Mouse (Mus musculus) midbrain, embryonic 10.5 days (tissue): ENCODE data around the gene Dnm3. TPM values are rescaled to one million over a fixed set of nuclear protein-coding genes. Genes with fewer than 3 reads are reported as not detected.

ENCODE experiments used
- DNase-seq: peaks from one replicate; pipeline ENCODE4 v3.0.0-alpha.2; 2017; ENCODE audit warnings: low spot score
- H3K27ac ChIP-seq: fragments of 300-500 bp; sonication (generic); replicated peaks from 2 replicates; pipeline ENCODE4 v1.5.1; 2016; ENCODE audit warnings: mild to moderate bottlenecking
- H3K27me3 ChIP-seq: fragments of 300-500 bp; sonication (generic); 2 replicates; pipeline ENCODE4 v1.6.1; 2016; ENCODE audit warnings: low read depth, mild to moderate bottlenecking; ENCODE audit not compliant: poor library complexity, severe bottlenecking
- H3K36me3 ChIP-seq: fragments of 300-500 bp; sonication (generic); 2 replicates; pipeline ENCODE4 v1.6.1; 2016; ENCODE audit warnings: mild to moderate bottlenecking, moderate library complexity
- H3K4me1 ChIP-seq: fragments of 300-500 bp; sonication (generic); 2 replicates; pipeline ENCODE4 v1.6.1; 2016
- H3K4me3 ChIP-seq: fragments of 300-500 bp; sonication (generic); 2 replicates; pipeline ENCODE4 v1.5.1; 2016; ENCODE audit warnings: mild to moderate bottlenecking, moderate library complexity
- H3K9me3 ChIP-seq: fragments of 300-500 bp; sonication (generic); replicated peaks from 2 replicates; pipeline ENCODE4 v1.6.1; 2016; ENCODE audit warnings: mild to moderate bottlenecking
- WGBS: fragments of 180-500 bp; shearing (Covaris S2); methylation state at CpG from one replicate; pipeline ENCODE4 v1.1.7; 2016; 5-methylcytosine and 5-hydroxymethylcytosine counted together
- polyA plus RNA-seq: library from polyadenylated mRNA; unstranded; fragments of >200 nt; fragmentation: Nextera tagmentation; extraction: Ambion mirVana; gene quantifications from 2 replicates; pipeline ENCODE4 v1.2.1, GENCODE M21; 2016

Dnm3 gene
- polyA plus RNA-seq, 1 experiment from 2014 or later = 2.3 TPM

- H3K27me3 ChIP-seq = no peaks in the 10 kb centered on the region
- no peak for DNase-seq
- H3K4me3 ChIP-seq = no peak overlapping the region
- no peaks in the 10 kb centered on the region; the same call in 1 of the 2 replicates for H3K4me1 ChIP-seq
- no peaks in the 10 kb centered on the region for H3K36me3 ChIP-seq
- 69% methylated on average over 3 of the region's 3 CpGs for WGBS
- H3K9me3 ChIP-seq = no peaks in the 10 kb centered on the region
- no peak overlapping the region for H3K27ac ChIP-seq
Measured at GRCm38 (mm10) chr1:162124396-162124795, 353.4 kb downstream of the Dnm3 start.

GRCm38 (mm10) chr1:162121441-162122200, 356.2 kb downstream of the Dnm3 start:
- Histone ChIP-seq H3K36me3 (no peaks in the 10 kb centered on the region), H3K4me3 (no peak overlapping the region), H3K9me3 (no peaks in the 10 kb centered on the region), H3K4me1 (no peaks in the 10 kb centered on the region; the same call in 1 of the 2 replicates), H3K27me3 (no peaks in the 10 kb centered on the region), H3K27ac (no peak overlapping the region)
- whole genome bisulfite sequencing = 85% methylated on average over 7 of the region's 7 CpGs
- no peak for DNase-seq

GRCm38 (mm10) chr1:162109437-162109813, 368.4 kb downstream of the Dnm3 start:
- Histone ChIP-seq H3K9me3 (no peaks in the 10 kb centered on the region), H3K36me3 (no peaks in the 10 kb centered on the region), H3K27ac (peak overlapping the region; percentile 67), H3K4me3 (no peak overlapping the region), H3K27me3 (no peaks in the 10 kb centered on the region), H3K4me1 (peaks cover 21% of the 10 kb centered on the region)
- no peak for DNase-seq
- 69% methylated on average over 7 of the region's 7 CpGs for WGBS

GRCm38 (mm10) chr1:162108726-162109436, 369.0 kb downstream of the Dnm3 start:
- Histone ChIP-seq H3K9me3 (no peaks in the 10 kb centered on the region), H3K27ac (peak overlapping the region; percentile 67), H3K4me3 (no peak overlapping the region), H3K27me3 (no peaks in the 10 kb centered on the region), H3K4me1 (peaks cover 21% of the 10 kb centered on the region), H3K36me3 (no peaks in the 10 kb centered on the region)
- DNase-seq = peak; percentile 21
- WGBS = 51% methylated on average over 6 of the region's 6 CpGs

- DNase-seq = peak; percentile 34
Measured at GRCm38 (mm10) chr1:162108181-162108671, 369.6 kb downstream of the Dnm3 start.

GRCm38 (mm10) chr1:162107011-162107606, 370.7 kb downstream of the Dnm3 start:
- no peaks in the 10 kb centered on the region for H3K36me3 ChIP-seq
- WGBS = 86% methylated on average over 4 of the region's 4 CpGs
- no peaks in the 10 kb centered on the region for H3K27me3 ChIP-seq
- no peak overlapping the region for H3K27ac ChIP-seq
- H3K4me3 ChIP-seq = no peak overlapping the region
- H3K4me1 ChIP-seq = peaks cover 21% of the 10 kb centered on the region
- no peaks in the 10 kb centered on the region for H3K9me3 ChIP-seq
- DNase-seq = no peak

More at GRCm38 (mm10) chr1:162108181-162108671, 369.6 kb downstream of the Dnm3 start:
- Histone ChIP-seq H3K4me3 (no peak overlapping the region), H3K9me3 (no peaks in the 10 kb centered on the region), H3K4me1 (peaks cover 21% of the 10 kb centered on the region), H3K27me3 (no peaks in the 10 kb centered on the region), H3K36me3 (no peaks in the 10 kb centered on the region), H3K27ac (peak overlapping the region; percentile 67)
- WGBS = 46% methylated on average over 7 of the region's 7 CpGs

GRCm38 (mm10) chr1:162100961-162101830, 376.6 kb downstream of the Dnm3 start:
- WGBS = 93% methylated on average over 10 of the region's 10 CpGs
- Histone ChIP-seq H3K36me3 (no peaks in the 10 kb centered on the region), H3K4me1 (no peaks in the 10 kb centered on the region), H3K27ac (no peak overlapping the region), H3K9me3 (no peaks in the 10 kb centered on the region), H3K4me3 (no peak overlapping the region), H3K27me3 (no peaks in the 10 kb centered on the region)
- DNase-seq = no peak

GRCm38 (mm10) chr1:162100033-162100820, 377.6 kb downstream of the Dnm3 start:
- Histone ChIP-seq H3K4me1 (no peaks in the 10 kb centered on the region), H3K9me3 (no peaks in the 10 kb centered on the region), H3K36me3 (no peaks in the 10 kb centered on the region), H3K4me3 (no peak overlapping the region), H3K27ac (no peak overlapping the region), H3K27me3 (no peaks in the 10 kb centered on the region)
- no peak for DNase-seq
- 90% methylated on average over 7 of the region's 7 CpGs for WGBS

- H3K4me1 ChIP-seq = no peaks in the 10 kb centered on the region
- no peaks in the 10 kb centered on the region for H3K27me3 ChIP-seq
- 93% methylated on average over 3 of the region's 3 CpGs for WGBS
Measured at GRCm38 (mm10) chr1:162099203-162099602, 378.6 kb downstream of the Dnm3 start.

GRCm38 (mm10) chr1:162094523-162095272, 383.1 kb downstream of the Dnm3 start:
- no peak for DNase-seq
- 86% methylated on average over 8 of the region's 8 CpGs for WGBS

More at GRCm38 (mm10) chr1:162099203-162099602, 378.6 kb downstream of the Dnm3 start:
- Histone ChIP-seq H3K27ac (no peak overlapping the region), H3K9me3 (no peaks in the 10 kb centered on the region), H3K36me3 (no peaks in the 10 kb centered on the region), H3K4me3 (no peak overlapping the region)
- no peak for DNase-seq

More at GRCm38 (mm10) chr1:162094523-162095272, 383.1 kb downstream of the Dnm3 start:
- no peaks in the 10 kb centered on the region for H3K36me3 ChIP-seq
- no peaks in the 10 kb centered on the region for H3K9me3 ChIP-seq
- no peak overlapping the region for H3K27ac ChIP-seq
- H3K4me3 ChIP-seq = no peak overlapping the region
- H3K4me1 ChIP-seq = no peaks in the 10 kb centered on the region
- H3K27me3 ChIP-seq = no peaks in the 10 kb centered on the region
